ENCODE assay signal across 7 mouse cellular contexts in the genomic region with DNA sequence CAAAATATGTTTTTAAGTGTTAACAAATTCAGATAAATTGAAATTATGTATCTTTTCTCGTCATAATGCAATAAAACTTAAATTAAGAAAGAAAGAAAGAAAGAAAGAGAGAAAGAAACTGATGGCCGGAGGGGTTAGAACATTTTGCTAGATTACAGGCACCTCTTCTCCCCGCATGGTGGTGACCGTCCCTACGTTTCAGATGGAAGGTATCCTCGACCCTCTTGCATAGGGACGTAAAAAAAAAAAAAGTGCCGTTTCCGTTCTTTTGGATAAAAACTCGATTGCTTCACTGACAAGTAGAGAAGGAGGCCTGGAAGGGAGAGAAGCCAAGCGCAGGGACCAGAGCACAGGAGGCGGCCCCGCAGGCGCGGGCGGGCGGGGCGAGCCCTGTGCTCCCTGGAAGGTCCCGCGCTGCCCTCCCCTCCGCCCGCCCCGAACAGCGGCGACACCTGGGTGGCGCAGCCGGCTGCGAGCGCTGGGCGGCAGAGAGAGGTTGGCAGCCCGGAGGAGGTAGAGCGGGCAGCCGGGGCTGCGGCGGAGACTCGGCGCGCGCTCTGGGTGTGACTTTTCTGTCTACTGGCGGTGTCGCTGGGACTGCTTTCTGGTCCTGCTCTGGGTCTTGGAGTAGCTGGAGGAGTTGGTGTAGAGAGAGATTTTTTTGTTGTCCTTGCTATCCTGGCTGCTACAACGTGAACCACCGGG. TPM values are rescaled to one million over a fixed set of nuclear protein-coding genes. Genes with fewer than 3 reads are reported as not detected.
DNase-seq lines count a peak whose midpoint lies in the region; ATAC-seq lines count a peak whose summit lies in the region.

A gene (plus strand): TSS at position 311 of the 705 bp plus-strand sequence.

- DNase-seq in cerebellum, postnatal 14 days, result peak; percentile 53 to 65
- DNase-seq in gastrocnemius, postnatal 14 days, result peak; percentile 72
- peak; percentile 76 for DNase-seq in intestine, embryonic 14.5 days (ENCODE audit: low spot score)
- DNase-seq in limb, embryonic 11.5 days (ENCODE audit: low spot score), result peak; percentile 77
- peak; percentile 7 for DNase-seq in spleen, adult 12 weeks (ENCODE audit: low spot score)

- no peaks in the 10 kb centered on the region for H3K9me3 ChIP-seq in intestine, embryonic 14.5 days (ENCODE audit: control insufficient read depth, low read length)
- H3K9me3 ChIP-seq in limb, embryonic 11.5 days (ENCODE audit: control insufficient read depth, low read length), result no peaks in the 10 kb centered on the region
- no peaks in the 10 kb centered on the region for H3K9me3 ChIP-seq in midbrain, embryonic 12.5 days

- H3K4me3 ChIP-seq in intestine, embryonic 14.5 days (ENCODE audit: low read depth, low read length), result peak within 1 kb of the TSS; percentile 64
- H3K4me3 ChIP-seq in limb, embryonic 11.5 days (ENCODE audit: low read depth, low read length), result peak within 1 kb of the TSS; percentile 51
- H3K4me3 ChIP-seq in midbrain, embryonic 12.5 days, result peak within 1 kb of the TSS; percentile 57

- intact Hi-C loops in gastrocnemius, postnatal 14 days (cut with DNase I; ENCODE audit: low total_unique reads), result no loop called here

- H3K4me2 ChIP-seq in intestine, embryonic 14.5 days (ENCODE audit: low read length), result peak within 1 kb of the TSS; percentile 96
- peak within 1 kb of the TSS; percentile 75 for H3K4me2 ChIP-seq in limb, embryonic 11.5 days (ENCODE audit: low read depth, severe bottlenecking)
- peak within 1 kb of the TSS; percentile 98 for H3K4me2 ChIP-seq in midbrain, embryonic 12.5 days (replicated peaks)

- no peaks in the 10 kb centered on the region for H3K4me1 ChIP-seq in intestine, embryonic 14.5 days (replicated peaks; ENCODE audit: control insufficient read depth, insufficient read depth, low read length)
- H3K4me1 ChIP-seq in limb, embryonic 11.5 days (ENCODE audit: control insufficient read depth, insufficient read depth, low read length), result no peaks in the 10 kb centered on the region
- H3K4me1 ChIP-seq in midbrain, embryonic 12.5 days, result peaks cover 6% of the 10 kb centered on the region

- H3K36me3 ChIP-seq in intestine, embryonic 14.5 days (ENCODE audit: control insufficient read depth, insufficient read depth, low read length), result no peaks in the 10 kb centered on the region
- no peaks in the 10 kb centered on the region for H3K36me3 ChIP-seq in limb, embryonic 11.5 days (ENCODE audit: control insufficient read depth, insufficient read depth, low read length)
- no peaks in the 10 kb centered on the region for H3K36me3 ChIP-seq in midbrain, embryonic 12.5 days

- H3K9ac ChIP-seq in intestine, embryonic 14.5 days (ENCODE audit: low read length), result peak within 1 kb of the TSS; percentile 54
- H3K9ac ChIP-seq in limb, embryonic 11.5 days (ENCODE audit: low read length), result peak within 1 kb of the TSS; percentile 59
- H3K9ac ChIP-seq in midbrain, embryonic 12.5 days (replicated peaks), result peak within 1 kb of the TSS; percentile 68

- ATAC-seq in activated CD4-positive, CD25-positive, alpha-beta regulatory T cell, adult 4 months, result peak; percentile 78
- ATAC-seq in intestine, embryonic 14.5 days (replicated peaks; ENCODE audit: low FRiP score, low TSS enrichment, low read depth), result peak; percentile 72
- peak; percentile 63 for ATAC-seq in limb, embryonic 11.5 days (ENCODE audit: insufficient number of reproducible peaks, low FRiP score, low TSS enrichment, low read depth)
- peak; percentile 86 for ATAC-seq in midbrain, embryonic 12.5 days (ENCODE audit: low FRiP score, low read depth)

- no peaks in the 10 kb centered on the region for H3K27me3 ChIP-seq in intestine, embryonic 14.5 days (replicated peaks; ENCODE audit: control insufficient read depth, insufficient read depth, low read length)
- no peaks in the 10 kb centered on the region for H3K27me3 ChIP-seq in limb, embryonic 11.5 days (ENCODE audit: control insufficient read depth, insufficient read depth, low read length)
- H3K27me3 ChIP-seq in midbrain, embryonic 12.5 days, result peaks cover 36% of the 10 kb centered on the region

- H3K27ac ChIP-seq in intestine, embryonic 14.5 days (ENCODE audit: low read depth), result no peak within 1 kb of the TSS
- H3K27ac ChIP-seq in limb, embryonic 11.5 days (replicated peaks; ENCODE audit: low read depth, low read length), result no peak within 1 kb of the TSS
- no peak within 1 kb of the TSS for H3K27ac ChIP-seq in midbrain, embryonic 12.5 days (replicated peaks)

- under 1% methylated on average over 37 of the region's 43 CpGs for WGBS in intestine, embryonic 14.5 days
- WGBS in limb, embryonic 11.5 days, result 1% methylated on average over 31 of the region's 43 CpGs
- WGBS in midbrain, embryonic 12.5 days, result 1% methylated on average over 42 of the region's 43 CpGs

RNA-seq across cellular contexts. Expression of the gene that starts here (rescaled TPM):
- polyA plus RNA-seq in activated CD4-positive, CD25-positive, alpha-beta regulatory T cell, adult 4 months (2017; shearing (Covaris generic)), result 10 to 100 TPM; 25.2 to 28.4 TPM
- total RNA-seq in gastrocnemius, postnatal 14 days (2021), result 10 to 100 TPM; 22.3 to 32.1 TPM
- 8.8 and 9.1 TPM in 2 replicates for polyA plus RNA-seq in intestine, embryonic 14.5 days (2014; fragmentation: Nextera tagmentation; extraction: Ambion mirVana)
- 5.0 and 7.1 TPM in 2 replicates for polyA plus RNA-seq in limb, embryonic 11.5 days (2014; fragmentation: Nextera tagmentation; extraction: Ambion mirVana)
- 2.2 and 3.2 TPM in 2 replicates for polyA plus RNA-seq in midbrain, embryonic 12.5 days (2016; fragmentation: Nextera tagmentation; extraction: Ambion mirVana)

Comparison
In these comparisons a context has a peak if more than half of its experiments do, and no peak if none do; other contexts are left out.
1. DNase-seq: peak in every context shown above with its lines; median percentile 77 in limb, embryonic 11.5 days; 76 in intestine, embryonic 14.5 days; 72 in gastrocnemius, postnatal 14 days; 59 in cerebellum, postnatal 14 days; 7 in spleen, adult 12 weeks.